In the genomic region with DNA sequence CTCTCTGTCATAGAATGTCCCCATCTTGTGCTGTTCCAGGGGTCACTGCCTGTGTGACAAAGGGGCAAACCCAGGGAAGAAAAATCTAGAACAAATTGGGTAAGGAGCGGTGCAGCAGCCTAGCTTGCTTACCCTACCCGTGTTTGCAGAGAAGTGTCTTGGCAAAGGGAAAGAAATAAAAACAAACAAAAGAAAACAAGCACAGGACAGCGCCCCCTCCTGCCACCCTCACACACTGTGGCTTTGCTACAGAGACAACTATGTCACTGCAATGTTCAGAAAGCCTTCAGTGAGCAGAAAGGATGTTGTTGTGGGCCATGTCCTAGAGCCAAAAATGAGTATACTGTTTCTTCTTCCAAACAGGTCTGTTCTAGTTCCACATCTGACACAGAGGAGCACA, we compare ENCODE assay signal across 24 mouse cellular contexts.
DNase-seq lines count a peak whose midpoint lies in the region; ATAC-seq and TF ChIP-seq lines count a peak whose summit lies in the region.
"Had no signal": no experiment of that assay in that cellular context is flagged by ENCODE, and none has a peak within 500 bp of the region (broad histone marks: within the 10 kb centered on the region; RNA-seq: fewer than 3 reads in every experiment).

No protein-coding gene starts in this region.

- no peak overlapping the region for H3K27ac ChIP-seq in intestine, postnatal 0 days (ENCODE audit: low read depth, low read length)
- H3K27ac ChIP-seq in intestine, embryonic 15.5 days = no peak overlapping the region
- H3K27ac ChIP-seq in liver, postnatal 0 days (ENCODE audit: low read depth) = no peak overlapping the region
- H3K27ac ChIP-seq: embryonic facial prominence, embryonic 13.5 days; forebrain, embryonic 13.5 days; heart, embryonic 10.5 days; hindbrain, embryonic 12.5 days had no signal

- H3K36me3 ChIP-seq in intestine, postnatal 0 days (ENCODE audit: control insufficient read depth, insufficient read depth) = no peaks in the 10 kb centered on the region
- no peaks in the 10 kb centered on the region for H3K36me3 ChIP-seq in intestine, embryonic 15.5 days
- H3K36me3 ChIP-seq in liver, postnatal 0 days (replicated peaks; ENCODE audit: insufficient read depth, low read length) = no peaks in the 10 kb centered on the region
- no peaks in the 10 kb centered on the region for H3K36me3 ChIP-seq in E14TG2a.4 (ENCODE audit: insufficient read depth, low read length)
- H3K36me3 ChIP-seq: embryonic facial prominence, embryonic 13.5 days; heart, embryonic 10.5 days; hindbrain, embryonic 12.5 days had no signal

- H3K4me2 ChIP-seq in intestine, postnatal 0 days (replicated peaks; ENCODE audit: low read depth) = no peak overlapping the region
- no peak overlapping the region for H3K4me2 ChIP-seq in intestine, embryonic 15.5 days (replicated peaks)
- no peak overlapping the region for H3K4me2 ChIP-seq in liver, postnatal 0 days (ENCODE audit: low read depth, low read length)
- H3K4me2 ChIP-seq: embryonic facial prominence, embryonic 13.5 days; forebrain, embryonic 13.5 days; hindbrain, embryonic 12.5 days had no signal

- no peak for TF ChIP-seq EP300 in liver, postnatal 0 days (IDR thresholded peaks at IDR 0.05; ENCODE audit: low read depth)

- no peaks in the 10 kb centered on the region for H3K4me1 ChIP-seq in intestine, postnatal 0 days (replicated peaks; ENCODE audit: control insufficient read depth, insufficient read depth, low read length)
- H3K4me1 ChIP-seq in intestine, embryonic 15.5 days (replicated peaks) = no peaks in the 10 kb centered on the region
- no peaks in the 10 kb centered on the region for H3K4me1 ChIP-seq in liver, postnatal 0 days (ENCODE audit: insufficient read depth)
- no peaks in the 10 kb centered on the region for H3K4me1 ChIP-seq in E14TG2a.4 (replicated peaks; ENCODE audit: low read depth, low read length)
- H3K4me1 ChIP-seq: embryonic facial prominence, embryonic 13.5 days; forebrain, embryonic 13.5 days; hindbrain, embryonic 12.5 days had no signal

- TF ChIP-seq CTCF in intestine, postnatal 0 days (IDR thresholded peaks at IDR 0.05; ENCODE audit: low read depth) = peak; percentile 58
- TF ChIP-seq CTCF in liver, postnatal 0 days (IDR thresholded peaks at IDR 0.05; ENCODE audit: low read depth) = peak; percentile 27; the same call in 1 of the 2 replicates
- 0 out of 2 replicates have a peak, but pooled peaks have one; percentile 11 for TF ChIP-seq CTCF in E14TG2a.4 (conservative IDR thresholded peaks at IDR 0.05; ENCODE audit: low read length)

- no peaks in the 10 kb centered on the region for H3K9me3 ChIP-seq in intestine, postnatal 0 days (ENCODE audit: control insufficient read depth)
- no peaks in the 10 kb centered on the region for H3K9me3 ChIP-seq in intestine, embryonic 15.5 days
- H3K9me3 ChIP-seq in liver, postnatal 0 days (ENCODE audit: low read length) = no peaks in the 10 kb centered on the region
- H3K9me3 ChIP-seq in E14TG2a.4 (ENCODE audit: low read length) = no peaks in the 10 kb centered on the region
- H3K9me3 ChIP-seq: embryonic facial prominence, embryonic 13.5 days; forebrain, embryonic 13.5 days; heart, embryonic 10.5 days; hindbrain, embryonic 12.5 days had no signal

- 55% methylated on average over 3 of the region's 3 CpGs for whole genome bisulfite sequencing in intestine, postnatal 0 days
- 54% methylated on average over 3 of the region's 3 CpGs for WGBS in intestine, embryonic 15.5 days
- 60% methylated on average over 3 of the region's 3 CpGs for WGBS in liver, postnatal 0 days (ENCODE audit: insufficient replicate concordance)

- H3K27me3 ChIP-seq in intestine, postnatal 0 days (replicated peaks; ENCODE audit: control insufficient read depth, insufficient read depth, low read length) = no peaks in the 10 kb centered on the region
- no peaks in the 10 kb centered on the region for H3K27me3 ChIP-seq in intestine, embryonic 15.5 days (replicated peaks)
- H3K27me3 ChIP-seq in liver, postnatal 0 days (ENCODE audit: insufficient read depth, low read length) = no peaks in the 10 kb centered on the region
- no peaks in the 10 kb centered on the region for H3K27me3 ChIP-seq in E14TG2a.4 (ENCODE audit: insufficient read depth, low read length)
- H3K27me3 ChIP-seq: embryonic facial prominence, embryonic 13.5 days; forebrain, embryonic 13.5 days; hindbrain, embryonic 12.5 days had no signal

- no peak overlapping the region for H3K9ac ChIP-seq in intestine, postnatal 0 days (ENCODE audit: low read depth, low read length)
- H3K9ac ChIP-seq in intestine, embryonic 15.5 days = no peak overlapping the region
- H3K9ac ChIP-seq in liver, postnatal 0 days (replicated peaks) = no peak overlapping the region
- H3K9ac ChIP-seq: embryonic facial prominence, embryonic 13.5 days; forebrain, embryonic 13.5 days; forebrain, postnatal 0 days; hindbrain, embryonic 12.5 days had no signal

- no peak for ATAC-seq in intestine, postnatal 0 days
- no peak for ATAC-seq in intestine, embryonic 15.5 days
- no peak for ATAC-seq in liver, postnatal 0 days
- ATAC-seq: CD4-positive, CD25-positive, alpha-beta regulatory T cell, adult 4 months; forebrain, embryonic 13.5 days; forebrain, postnatal 0 days; hindbrain, embryonic 16.5 days had no signal

- DNase-seq in liver, postnatal 0 days = no peak
- no peak for DNase-seq in liver
- DNase-seq in ZHBTc4 (ENCODE audit: low read depth, low spot score) = peak; percentile 12
- DNase-seq in heart, adult 8-10 months (ENCODE audit: low spot score) = no peak
- DNase-seq in gastrocnemius, adult 8-10 months (ENCODE audit: low spot score in 2 of 2) = no peak
- DNase-seq: adrenal gland, postnatal 10 days; B cell, adult 2 months; cerebellum, adult 11-12 months; cerebellum, adult 9-11 months; cerebellum, postnatal 36 days; forebrain, postnatal 0 days; gastrocnemius, postnatal 25 days; heart, adult 11 months; heart, postnatal 10 days; heart, postnatal 4 days had no signal

- H3K4me3 ChIP-seq in intestine, postnatal 0 days (ENCODE audit: low read depth, low read length) = no peak overlapping the region
- no peak overlapping the region for H3K4me3 ChIP-seq in intestine, embryonic 15.5 days (replicated peaks)
- no peak overlapping the region for H3K4me3 ChIP-seq in liver, postnatal 0 days (ENCODE audit: low read depth, low read length)
- no peak overlapping the region for H3K4me3 ChIP-seq in E14TG2a.4 (replicated peaks; ENCODE audit: low read length)
- H3K4me3 ChIP-seq: embryonic facial prominence, embryonic 13.5 days; forebrain, embryonic 13.5 days; heart, embryonic 10.5 days; hindbrain, embryonic 12.5 days had no signal
